ENCODE assay signal across 34 mouse cellular contexts in the genomic region with DNA sequence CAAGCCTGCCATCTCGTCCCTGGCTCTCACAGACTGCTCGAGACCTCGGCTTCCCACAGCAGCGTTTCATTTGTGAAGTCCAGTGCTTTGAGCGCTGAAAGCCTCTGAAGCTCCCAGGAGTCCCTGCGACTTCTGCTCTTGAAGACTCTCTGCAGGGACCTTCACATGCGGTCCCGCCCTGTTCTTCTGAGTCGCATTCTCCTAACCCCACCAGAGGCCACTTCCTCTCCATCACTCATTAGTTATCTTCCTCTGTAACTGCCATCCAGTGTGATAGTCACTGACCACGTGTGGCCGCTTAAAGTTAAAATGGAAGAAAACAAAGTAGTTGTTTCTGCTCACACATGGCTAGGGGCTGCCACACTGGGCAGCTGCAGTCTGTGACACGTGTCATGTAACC. TPM values are rescaled to one million over a fixed set of nuclear protein-coding genes. Genes with fewer than 3 reads are reported as not detected.
DNase-seq lines count a peak whose midpoint lies in the region; ATAC-seq and TF ChIP-seq lines count a peak whose summit lies in the region.
"Had no signal": no experiment of that assay in that cellular context is flagged by ENCODE, and none has a peak within 500 bp of the region (broad histone marks: within the 10 kb centered on the region; RNA-seq: fewer than 3 reads in every experiment).

No protein-coding gene starts in this region.

- H3K4me2 ChIP-seq in midbrain, embryonic 11.5 days = no peak overlapping the region
- H3K4me2 ChIP-seq in midbrain, postnatal 0 days (ENCODE audit: low read depth, low read length, poor library complexity, severe bottlenecking) = no peak overlapping the region
- H3K4me2 ChIP-seq: forebrain, embryonic 12.5 days; heart, embryonic 12.5 days; hindbrain, embryonic 14.5 days; limb, embryonic 13.5 days had no signal

- TF ChIP-seq CTCF in midbrain, postnatal 0 days (IDR thresholded peaks at IDR 0.05) = no peak

- no peak overlapping the region for H3K4me3 ChIP-seq in heart, embryonic 10.5 days
- no peak overlapping the region for H3K4me3 ChIP-seq in midbrain, embryonic 11.5 days (ENCODE audit: low read depth, low read length)
- H3K4me3 ChIP-seq in midbrain, postnatal 0 days (ENCODE audit: low read depth, low read length) = no peak overlapping the region
- H3K4me3 ChIP-seq: erythroblast, embryonic 14.5 days; forebrain, embryonic 12.5 days; heart, embryonic 12.5 days; left cerebral cortex, adult 2 months; limb, embryonic 13.5 days; midbrain, embryonic 10.5 days had no signal

- no peaks in the 10 kb centered on the region for H3K9me3 ChIP-seq in heart, embryonic 10.5 days
- H3K9me3 ChIP-seq in midbrain, embryonic 11.5 days (ENCODE audit: control insufficient read depth, low read length) = no peaks in the 10 kb centered on the region
- H3K9me3 ChIP-seq in midbrain, postnatal 0 days (ENCODE audit: low read length) = no peaks in the 10 kb centered on the region
- H3K9me3 ChIP-seq: forebrain, embryonic 12.5 days had no signal

- ATAC-seq in midbrain, embryonic 11.5 days (ENCODE audit: low FRiP score) = no peak
- ATAC-seq in midbrain, postnatal 0 days (ENCODE audit: low FRiP score) = no peak
- ATAC-seq in megakaryocyte progenitor cell, adult 5-6 weeks (replicated peaks; ENCODE audit: poor library complexity) = peak; percentile 63
- no peak for ATAC-seq in frontal cortex, adult (ENCODE audit: low TSS enrichment)
- ATAC-seq: forebrain, postnatal 0 days; intestine, postnatal 0 days; midbrain, embryonic 16.5 days had no signal

- no peak for DNase-seq in heart, embryonic 10.5 days (ENCODE audit: low spot score)
- no peak for DNase-seq in heart, adult 8-10 months (ENCODE audit: low spot score)
- peak; percentile 62 for DNase-seq in midbrain, embryonic 11.5 days (ENCODE audit: low spot score, missing footprints)
- no peak for DNase-seq in midbrain, postnatal 0 days (ENCODE audit: low spot score)
- no peak for DNase-seq in spleen, postnatal 10 days (ENCODE audit: low spot score in 2 of 2)
- DNase-seq: adrenal gland, postnatal 25 days; cerebellum, adult 18-20 months; cerebellum, postnatal 10 days; forebrain, postnatal 0 days; gastrocnemius, postnatal 14 days; heart, adult 11 months; heart, postnatal 4 days; kidney, adult 9 months; kidney, postnatal 14 days; lung, postnatal 36 days; thymus, postnatal 14 days had no signal

- peak overlapping the region; percentile 6; the same call in 1 of the 2 replicates for H3K27ac ChIP-seq in heart, embryonic 10.5 days
- H3K27ac ChIP-seq in midbrain, embryonic 11.5 days (ENCODE audit: low read depth, low read length) = no peak overlapping the region
- H3K27ac ChIP-seq in midbrain, postnatal 0 days (ENCODE audit: low read depth, low read length) = no peak overlapping the region
- H3K27ac ChIP-seq: forebrain, embryonic 12.5 days; hindbrain, embryonic 14.5 days; left cerebral cortex, adult 2 months; limb, embryonic 13.5 days; liver, embryonic 14.5 days; midbrain, embryonic 10.5 days had no signal

- WGBS in heart, embryonic 10.5 days = 61% methylated on average over 12 of the region's 12 CpGs
- WGBS in midbrain, embryonic 11.5 days = 86% methylated on average over 12 of the region's 12 CpGs
- WGBS in midbrain, postnatal 0 days = 86% methylated on average over 12 of the region's 12 CpGs

- H3K9ac ChIP-seq in midbrain, embryonic 11.5 days (ENCODE audit: low read length) = no peak overlapping the region
- H3K9ac ChIP-seq in midbrain, postnatal 0 days (replicated peaks; ENCODE audit: low read length, poor library complexity, severe bottlenecking) = no peak overlapping the region
- H3K9ac ChIP-seq: forebrain, embryonic 12.5 days; forebrain, postnatal 0 days; heart, embryonic 12.5 days; hindbrain, embryonic 14.5 days; limb, embryonic 13.5 days; liver, embryonic 14.5 days had no signal

- peaks cover 4% of the 10 kb centered on the region; the same call in 1 of the 2 replicates for H3K27me3 ChIP-seq in heart, embryonic 10.5 days (ENCODE audit: insufficient read depth, poor library complexity, severe bottlenecking)
- no peaks in the 10 kb centered on the region for H3K27me3 ChIP-seq in midbrain, embryonic 11.5 days (ENCODE audit: control insufficient read depth, insufficient read depth, low read length)
- H3K27me3 ChIP-seq in midbrain, postnatal 0 days (ENCODE audit: insufficient read depth, low read length) = no peaks in the 10 kb centered on the region
- H3K27me3 ChIP-seq: forebrain, embryonic 12.5 days; limb, embryonic 13.5 days had no signal

- 0 out of 2 replicates have a peak, but pooled peaks cover 2% of the 10 kb centered on the region for H3K36me3 ChIP-seq in heart, embryonic 10.5 days
- peaks cover 4% of the 10 kb centered on the region; the same call in 1 of the 2 replicates for H3K36me3 ChIP-seq in midbrain, embryonic 11.5 days (ENCODE audit: control insufficient read depth, insufficient read depth, low read length)
- H3K36me3 ChIP-seq in midbrain, postnatal 0 days (ENCODE audit: insufficient read depth, low read length) = peaks cover 66% of the 10 kb centered on the region

- peaks cover 6% of the 10 kb centered on the region; the same call in 1 of the 2 replicates for H3K4me1 ChIP-seq in heart, embryonic 10.5 days
- no peaks in the 10 kb centered on the region for H3K4me1 ChIP-seq in midbrain, embryonic 11.5 days (ENCODE audit: control insufficient read depth, insufficient read depth, low read length)
- no peaks in the 10 kb centered on the region for H3K4me1 ChIP-seq in midbrain, postnatal 0 days (ENCODE audit: insufficient read depth, low read length)
- H3K4me1 ChIP-seq: forebrain, embryonic 12.5 days had no signal

RNA-seq across cellular contexts. Expression of gene F7, which starts 48.5 kb away (rescaled TPM):
- polyA plus RNA-seq in heart, embryonic 10.5 days (2016; fragmentation: Nextera tagmentation; extraction: Ambion mirVana) = 0.07 and 1.0 TPM in 2 replicates
- total RNA-seq in heart, adult 8-10 months (2022) = 1 to 10 TPM in 1 of 4 experiments, under 1 TPM in 2, not detected in 1; 0.22 to 2.2 (median 0.31) TPM
- polyA plus RNA-seq in midbrain, embryonic 11.5 days (2014; fragmentation: Nextera tagmentation; extraction: Ambion mirVana) = 0.07 and 0.14 TPM in 2 replicates
- not detected in 2 replicates for total RNA-seq in midbrain, postnatal 0 days (2014; rRNA removed)
- polyA plus RNA-seq in midbrain, postnatal 0 days (2015; fragmentation: Nextera tagmentation; extraction: Ambion mirVana) = 0.07 and 0.09 TPM in 2 replicates
- 0.15 and 0.72 TPM in 2 replicates for total RNA-seq in megakaryocyte progenitor cell, adult 5-6 weeks (2015)
- 0.44 and 0.79 TPM in 2 replicates for total RNA-seq in megakaryocyte progenitor cell, adult 5-6 weeks (2017)
- total RNA-seq: gastrocnemius, postnatal 14 days; heart, postnatal 4 days; left cerebral cortex, postnatal 36 days had no signal
- polyA plus RNA-seq: embryonic facial prominence, embryonic 14.5 days; heart, postnatal 0 days; hindbrain, embryonic 14.5 days; limb, embryonic 13.5 days; midbrain, embryonic 16.5 days; neural tube, embryonic 14.5 days had no signal

RNA-seq across cellular contexts. Expression of gene F10, which starts 59.8 kb away (rescaled TPM):
- 3.4 and 12.1 TPM in 2 replicates for polyA plus RNA-seq in heart, embryonic 10.5 days (2016; fragmentation: Nextera tagmentation; extraction: Ambion mirVana)
- total RNA-seq in heart, adult 8-10 months (2022) = 1 to 10 TPM in 1 of 4 experiments, under 1 TPM in 3; 0.35 to 5.7 (median 0.47) TPM
- 0.78 and 0.80 TPM in 2 replicates for polyA plus RNA-seq in midbrain, embryonic 11.5 days (2014; fragmentation: Nextera tagmentation; extraction: Ambion mirVana)
- 0.33 TPM in 1 of 2 replicates, not detected in the other for total RNA-seq in midbrain, postnatal 0 days (2014; rRNA removed)
- polyA plus RNA-seq in midbrain, postnatal 0 days (2015; fragmentation: Nextera tagmentation; extraction: Ambion mirVana) = 0.21 TPM in 1 of 2 replicates, not detected in the other
- total RNA-seq in megakaryocyte progenitor cell, adult 5-6 weeks (2015) = 8.3 and 17.8 TPM in 2 replicates
- total RNA-seq in megakaryocyte progenitor cell, adult 5-6 weeks (2017) = 21.9 and 28.2 TPM in 2 replicates
- total RNA-seq: gastrocnemius, postnatal 14 days; layer of hippocampus, postnatal 14 days; left cerebral cortex, postnatal 36 days had no signal
- polyA plus RNA-seq: cortical plate, adult 2 months; neural tube, embryonic 14.5 days had no signal
